Mouse (Mus musculus) heart, postnatal 0 days (tissue): ENCODE measurements around the gene Rgs6.

Source experiments
- CTCF ChIP-seq: IDR thresholded peaks from 2 replicates; pipeline ENCODE4 v1.5.1; 2016; ENCODE audit warnings: antibody characterized with exemption, control low read depth, low read depth
- EP300 ChIP-seq: IDR thresholded peaks from 2 replicates; pipeline ENCODE4 v1.6.1; 2016; ENCODE audit warnings: antibody characterized with exemption, low read depth

DNA sequence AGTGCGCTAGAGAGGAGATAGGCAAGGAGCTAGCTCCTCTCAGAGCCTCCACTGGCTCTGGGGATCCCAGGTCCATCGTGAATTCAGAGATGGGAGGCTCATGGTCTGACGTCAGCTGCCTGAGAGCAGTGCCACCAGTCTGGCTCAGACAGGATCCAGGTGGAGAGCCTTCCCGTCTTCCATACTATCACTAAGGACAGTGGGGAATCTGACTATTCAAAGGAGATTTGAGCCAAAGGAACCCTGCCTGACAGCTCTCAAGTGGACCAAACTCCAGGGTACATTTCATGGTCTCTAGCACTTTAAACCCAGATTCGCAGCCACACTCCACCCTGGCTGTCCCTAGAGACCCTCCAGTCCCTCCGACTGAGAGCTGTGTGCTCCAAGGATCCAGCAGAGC lies 618.8 kb downstream of the Rgs6 start:
- TF ChIP-seq EP300 (no peak), CTCF (no peak)
